Mouse (Mus musculus) cerebellum, adult 8-10 months (tissue): ENCODE results near the gene Lamb3.
"Not testable (repeated sequence)": the region's sequence is repeated elsewhere in the genome, so short reads cannot be mapped to it uniquely, and the experiment has no call there.

Experiments used
- DNase-seq: peaks from one replicate; pipeline ENCODE4 v3.0.0; 2022

Gene Lamb3

GRCm38 (mm10) chr1:193252616-193253015, 45.1 kb downstream of the Lamb3 start:
- DNase-seq: no peak

- not testable (repeated sequence) for DNase-seq
These were observed 46.4 kb downstream of the Lamb3 start for GRCm38 (mm10) chr1:193253895-193254294.

GRCm38 (mm10) chr1:193255032-193255431, 47.5 kb downstream of the Lamb3 start:
- no peak for DNase-seq

- DNase-seq: peak; percentile 79
These were observed 48.2 kb downstream of the Lamb3 start for GRCm38 (mm10) chr1:193255488-193256288.

- no peak for DNase-seq
These were observed 48.7 kb downstream of the Lamb3 start for GRCm38 (mm10) chr1:193256289-193256577.

GRCm38 (mm10) chr1:193256621-193257098, 49.2 kb downstream of the Lamb3 start:
- DNase-seq: peak; percentile 55

- DNase-seq: no peak
These were observed 52.1 kb downstream of the Lamb3 start for GRCm38 (mm10) chr1:193259559-193259958.

- no peak for DNase-seq
These were observed 54.5 kb downstream of the Lamb3 start for GRCm38 (mm10) chr1:193261897-193262548.

- no peak for DNase-seq
These were observed 55.8 kb downstream of the Lamb3 start for GRCm38 (mm10) chr1:193263026-193263907.

- no peak for DNase-seq
These were observed 56.6 kb downstream of the Lamb3 start, which contains the start of gene Hsd11b1 for GRCm38 (mm10) chr1:193263955-193264598. TSS of gene Hsd11b1 (minus strand) at chr1:193264075.

GRCm38 (mm10) chr1:193265734-193266133, 58.2 kb downstream of the Lamb3 start:
- no peak for DNase-seq

- DNase-seq: no peak
These were observed 63.7 kb downstream of the Lamb3 start for GRCm38 (mm10) chr1:193270965-193271763.

- peak; percentile 33 for DNase-seq
These were observed 64.8 kb downstream of the Lamb3 start for GRCm38 (mm10) chr1:193272137-193272915.

- DNase-seq: peak; percentile 43
These were observed 65.6 kb downstream of the Lamb3 start, which contains the start of gene G0s2 for GRCm38 (mm10) chr1:193272916-193273601. TSS of gene G0s2 (minus strand) at chr1:193273217.

- no peak for DNase-seq
These were observed 67.0 kb downstream of the Lamb3 start for GRCm38 (mm10) chr1:193274407-193275071.

- no peak for DNase-seq
These were observed 71.0 kb downstream of the Lamb3 start for GRCm38 (mm10) chr1:193278414-193279045.

- no peak for DNase-seq
These were observed 72.0 kb downstream of the Lamb3 start for GRCm38 (mm10) chr1:193279492-193279891.

GRCm38 (mm10) chr1:193281344-193281743, 73.8 kb downstream of the Lamb3 start:
- DNase-seq: no peak

GRCm38 (mm10) chr1:193284228-193284779, 76.8 kb downstream of the Lamb3 start:
- no peak for DNase-seq
